Mouse (Mus musculus): Measurements from ENCODE around the gene Nepn. TPM values are rescaled to one million over a fixed set of nuclear protein-coding genes. Genes with fewer than 3 reads are reported as not detected.
"Not testable (repeated sequence)": the region's sequence is repeated elsewhere in the genome, so short reads cannot be mapped to it uniquely, and the experiment has no call there.

The Nepn gene
- total RNA-seq (2022), result not detected

DNA sequence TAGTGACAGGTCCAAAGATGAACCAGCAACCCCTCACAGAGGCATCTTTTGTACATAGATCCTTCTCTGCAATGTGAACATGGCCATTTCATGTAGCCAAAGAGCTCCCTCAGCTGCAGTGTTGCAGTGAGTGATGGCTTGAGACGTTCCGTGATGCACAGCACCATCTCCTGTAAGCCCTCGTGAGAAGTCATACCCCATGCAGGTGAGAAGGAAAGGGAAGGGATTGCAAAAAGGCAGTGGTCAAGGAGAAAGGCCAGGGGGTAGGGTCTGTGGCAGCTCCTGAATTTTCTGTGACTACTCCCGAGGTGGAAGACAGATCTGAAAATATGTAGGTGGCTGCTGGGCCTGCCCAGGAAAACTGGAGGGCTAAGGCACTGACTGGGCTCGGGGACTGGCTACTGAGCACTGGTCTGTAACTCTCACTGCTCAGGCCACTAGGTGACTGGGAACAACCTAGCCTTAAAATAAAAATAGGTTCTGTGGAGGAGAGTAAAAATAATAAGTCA lies at the start of gene Nepn:
TSS of gene Nepn (plus strand) at position 51 of the 509 bp plus-strand sequence.
- DNase-seq, result no peak

DNA sequence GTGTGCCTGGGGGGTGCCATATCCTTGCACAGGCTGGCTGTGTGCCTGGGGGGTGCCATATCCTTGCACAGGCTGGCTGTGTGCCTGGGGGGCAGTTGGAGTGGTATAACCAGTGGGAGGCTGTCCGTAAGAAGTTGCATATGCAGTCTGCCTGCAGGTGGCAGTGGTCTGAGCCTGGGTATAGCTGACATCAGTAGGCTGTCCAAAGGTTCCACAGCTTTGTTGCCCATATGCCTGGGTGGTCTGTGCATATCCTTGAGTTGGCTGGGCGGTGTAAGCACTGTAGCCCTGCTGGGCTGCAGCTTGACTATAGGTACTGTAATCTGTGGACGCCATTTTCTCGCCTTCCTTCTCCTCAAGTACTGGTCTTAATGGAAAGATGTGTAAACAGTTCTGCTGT lies 45.4 kb upstream of the Nepn start:
- DNase-seq, result not testable (repeated sequence)

DNA sequence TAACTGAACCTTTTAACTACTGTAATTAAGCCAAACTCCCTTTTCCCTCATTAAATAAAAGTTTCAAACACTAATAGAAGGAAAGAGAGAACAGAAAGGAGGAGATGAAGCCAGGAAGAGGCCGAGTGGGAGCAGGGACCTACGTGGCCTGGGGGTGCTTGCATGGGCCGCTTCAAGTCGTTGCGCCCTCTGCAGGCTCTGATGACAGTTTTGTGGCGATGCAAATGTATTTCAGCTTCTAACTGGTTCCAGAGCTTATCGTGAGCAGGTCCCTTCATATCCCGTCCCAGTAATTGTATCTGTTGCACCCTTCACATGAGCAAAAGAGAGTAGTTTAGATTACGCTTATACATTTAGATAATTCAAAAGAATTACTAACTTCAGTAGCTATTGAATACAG lies 35.6 kb upstream of the Nepn start:
- no peak for DNase-seq

DNA sequence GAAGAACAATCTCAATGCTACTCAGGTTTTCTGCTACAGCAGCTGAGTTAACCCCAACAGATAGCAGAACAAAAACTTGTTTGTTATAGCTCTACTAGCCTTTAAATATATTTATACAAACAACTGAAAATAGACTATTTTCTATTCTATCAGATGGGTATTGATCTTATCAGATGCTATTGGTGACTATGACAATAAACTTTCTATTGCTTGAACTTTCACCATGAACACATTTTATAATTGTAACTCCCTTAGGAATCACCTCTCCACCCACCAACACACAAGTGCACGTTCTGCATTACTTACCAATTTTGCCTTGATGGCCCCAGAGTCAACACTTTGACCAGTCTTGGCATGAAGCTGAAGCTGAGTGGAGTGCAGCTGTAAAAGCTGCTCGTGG lies 30.3 kb upstream of the Nepn start, which contains the start of gene Gm26741:
TSS of gene Gm26741 (plus strand) at position 301 of the 400 bp plus-strand sequence.
- DNase-seq, result no peak

DNA sequence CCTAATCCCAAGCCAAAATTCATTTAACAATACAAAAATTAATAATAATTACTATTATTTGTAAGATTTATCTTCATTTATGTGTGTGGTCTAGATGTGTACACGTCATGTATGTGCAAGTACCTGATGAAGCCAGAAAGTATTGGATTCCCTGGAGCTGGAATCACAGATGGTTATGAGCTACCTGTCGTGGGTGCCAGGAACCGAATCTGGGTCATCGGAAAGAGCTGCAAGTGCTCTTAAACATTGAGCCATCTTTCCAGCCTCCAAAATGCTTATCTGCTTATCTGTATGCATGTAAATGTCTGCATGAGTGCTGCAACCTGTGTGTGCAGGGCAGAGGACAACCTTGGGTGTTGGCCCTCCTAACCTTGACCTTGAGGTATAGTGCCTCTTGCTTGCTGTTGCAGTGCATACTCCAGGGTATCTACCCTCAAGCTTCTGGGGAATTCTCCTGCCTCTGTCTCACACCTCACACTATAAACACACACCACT lies 28.5 kb upstream of the Nepn start:
- DNase-seq, result no peak

DNA sequence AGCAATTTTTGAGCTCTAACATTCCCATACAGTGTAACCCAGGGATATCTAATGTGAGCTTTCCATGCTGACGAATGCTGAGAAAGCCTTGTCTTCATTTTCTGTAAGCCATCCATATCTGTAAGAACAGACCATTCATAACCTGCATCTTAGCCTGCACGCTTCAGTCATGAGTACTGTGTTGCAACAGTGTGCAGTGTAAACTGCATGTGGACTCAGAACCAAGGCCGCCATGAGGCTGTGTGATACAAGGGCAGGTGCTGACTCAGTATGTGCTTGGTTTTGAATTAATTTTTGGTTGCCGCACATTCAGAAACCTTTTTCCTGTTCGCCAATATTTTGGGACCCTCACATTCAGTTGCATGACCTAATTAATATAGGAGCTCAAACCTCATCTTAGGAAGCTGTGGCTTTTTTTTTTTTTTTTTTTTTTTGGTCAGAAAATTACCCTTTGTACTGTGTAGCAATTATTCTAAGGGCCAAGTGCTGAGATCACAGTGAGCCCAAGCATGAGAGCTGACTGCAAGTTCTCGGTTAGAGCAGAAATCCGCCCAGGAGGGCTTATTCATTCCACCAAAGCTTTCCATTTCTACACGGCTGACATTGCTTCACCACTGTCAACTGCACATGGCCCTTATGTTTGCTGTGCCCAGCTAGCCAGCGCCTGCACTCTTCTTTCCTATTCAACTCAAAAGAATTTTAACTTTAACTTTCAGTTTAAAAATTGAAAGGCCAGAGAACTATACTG lies 27.7 kb upstream of the Nepn start:
- DNase-seq, result no peak

DNA sequence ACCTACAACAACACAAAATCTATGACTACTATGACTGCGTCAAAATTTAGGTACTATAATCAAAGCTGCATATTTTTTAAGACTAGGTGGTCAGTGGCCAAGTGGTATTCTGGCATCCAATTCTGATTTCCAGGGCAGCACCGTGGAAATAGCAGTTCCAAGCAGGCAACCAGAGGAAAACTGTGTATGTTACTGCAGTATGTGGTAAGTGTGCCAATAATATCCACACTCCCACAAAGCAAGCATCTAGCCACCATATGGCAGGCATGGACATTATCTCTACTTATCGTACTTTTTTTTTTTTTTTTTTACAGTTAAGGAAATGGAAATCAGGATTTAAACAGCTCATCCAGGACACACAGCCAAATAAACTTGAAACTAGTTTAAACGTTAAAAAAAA lies 20.4 kb upstream of the Nepn start:
- DNase-seq, result no peak

DNA sequence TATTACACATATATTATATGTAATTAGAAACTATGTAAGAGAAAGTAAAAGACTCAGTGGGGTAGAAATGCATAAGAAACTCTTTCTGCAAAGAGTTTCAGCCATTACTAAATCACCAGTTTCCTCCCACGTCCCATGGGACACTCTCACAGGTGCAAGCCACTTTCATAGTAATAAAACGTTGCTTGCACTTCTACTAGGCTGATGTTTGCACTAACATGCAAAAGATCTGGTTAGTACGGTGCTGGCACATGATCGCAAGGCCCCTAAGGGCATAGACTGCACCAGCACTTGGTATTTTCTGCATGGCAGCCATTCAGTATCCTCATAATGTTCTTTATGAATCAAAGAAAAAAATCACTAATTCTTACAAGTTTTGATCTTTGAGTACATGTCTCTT lies 14.9 kb upstream of the Nepn start:
- no peak for DNase-seq

DNA sequence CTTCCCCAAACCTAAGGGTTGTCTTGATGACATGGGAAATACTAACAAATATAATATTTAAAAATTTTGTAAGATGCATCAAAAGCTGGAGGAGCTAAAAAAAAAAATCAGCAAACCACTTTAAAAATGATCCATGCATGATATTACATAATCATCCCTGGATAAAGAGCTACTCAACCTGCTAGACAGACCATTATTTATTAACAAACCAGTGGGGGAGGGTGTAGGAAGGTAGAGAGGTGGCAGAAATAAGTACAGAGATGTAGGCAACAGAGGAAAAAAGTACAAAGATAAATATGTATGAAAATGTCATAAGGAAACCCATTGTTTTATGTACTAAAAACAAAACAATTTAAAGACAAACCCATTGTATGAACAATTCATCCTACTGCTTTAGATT lies 14.1 kb upstream of the Nepn start:
- no peak for DNase-seq

DNA sequence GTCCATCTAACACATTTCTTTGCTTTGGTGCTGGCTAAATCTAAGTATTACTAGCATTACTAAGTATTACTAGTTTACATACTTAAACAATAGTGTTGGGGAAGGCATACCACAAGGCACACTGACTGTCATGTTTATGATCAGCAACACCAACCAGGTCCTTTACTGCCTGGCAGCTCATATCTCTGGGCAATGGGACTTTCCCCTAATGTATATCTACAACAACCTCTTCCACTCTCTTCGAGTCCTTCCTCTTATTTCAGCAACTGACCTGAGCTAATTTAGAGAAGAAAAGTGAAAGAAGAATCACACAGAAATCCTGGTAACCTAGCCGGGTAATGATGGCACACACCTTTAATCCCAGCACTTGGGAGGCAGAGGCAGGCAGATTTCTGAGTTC lies 12.3 kb upstream of the Nepn start:
- no peak for DNase-seq

DNA sequence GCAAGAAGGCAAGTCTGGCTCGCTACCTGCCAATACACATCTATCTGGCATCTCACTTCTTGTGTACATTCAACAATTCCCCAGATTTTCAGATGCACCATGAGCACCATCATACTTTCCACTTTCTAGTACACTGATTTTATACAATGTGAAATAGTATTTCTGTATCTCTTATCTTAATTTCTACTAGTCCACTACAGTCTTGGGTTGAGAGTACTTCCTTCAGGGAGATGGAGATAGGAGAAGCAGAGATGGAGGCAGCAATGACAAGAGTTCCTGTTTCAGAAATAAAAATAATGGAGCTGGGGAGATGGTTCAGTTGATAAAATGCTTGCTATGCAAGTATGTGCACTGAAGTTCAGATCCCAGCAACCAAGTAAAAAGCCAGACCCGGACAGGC lies 11.0 kb upstream of the Nepn start:
- no peak for DNase-seq

DNA sequence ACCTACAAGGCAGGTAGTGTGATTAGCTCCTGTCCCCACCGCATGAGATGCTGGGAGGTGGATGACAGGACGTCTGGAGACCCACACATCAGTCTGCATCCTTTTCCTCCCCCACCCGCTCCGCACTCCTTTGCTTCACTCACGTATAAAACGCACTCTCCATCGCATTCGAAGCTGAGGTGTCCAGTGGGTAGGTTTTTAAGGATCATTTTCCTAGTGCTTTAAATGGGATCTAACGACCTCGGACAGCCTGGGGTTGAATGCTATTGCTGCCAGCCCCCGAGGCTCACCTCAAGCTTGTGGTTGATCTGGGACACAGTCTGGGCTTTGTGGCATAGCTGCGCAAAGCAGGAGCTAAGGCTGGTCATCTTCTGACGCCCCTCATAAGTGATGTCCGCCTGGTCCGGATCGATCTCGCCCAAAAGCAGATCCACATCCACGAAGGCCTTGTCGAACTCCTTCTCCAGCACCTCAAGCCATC lies 7.4 kb upstream of the Nepn start:
- DNase-seq, result no peak

DNA sequence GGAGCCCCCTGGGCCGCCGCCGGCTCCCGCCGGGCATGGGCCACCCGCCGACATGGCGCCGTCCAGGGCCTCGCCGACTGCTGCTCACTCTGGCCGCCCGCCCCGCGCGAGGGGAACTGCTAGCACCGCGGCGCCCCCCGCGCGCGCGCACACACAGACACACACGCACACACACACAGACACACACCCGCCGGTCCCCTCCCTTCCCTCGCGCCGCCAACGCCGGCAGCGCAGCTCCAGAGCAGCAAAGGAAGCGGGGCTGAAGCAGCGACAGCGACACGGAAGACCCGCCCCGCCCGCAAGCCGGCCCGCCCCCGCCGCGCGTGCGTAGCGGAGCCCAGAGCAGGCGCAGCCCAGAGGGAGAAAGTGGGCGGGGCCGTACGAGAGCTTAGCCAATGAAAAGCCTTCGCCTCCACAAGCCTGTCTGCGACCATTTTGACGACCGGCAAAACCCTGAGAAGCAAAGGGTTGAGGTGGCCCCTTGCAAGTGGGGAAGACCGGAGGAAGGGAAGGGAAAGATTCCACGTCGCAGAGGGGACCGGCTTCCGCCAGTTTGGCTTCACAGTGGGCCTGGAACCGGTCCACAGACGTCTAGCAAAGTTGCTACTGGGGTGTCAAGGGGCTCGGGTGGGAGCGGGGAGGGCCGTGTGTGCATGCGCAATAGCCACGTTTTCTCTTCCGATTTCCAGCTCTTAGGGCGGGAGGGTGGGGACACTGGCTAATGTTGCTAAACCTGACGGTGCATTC lies 6.8 kb upstream of the Nepn start, which contains the start of gene Gopc:
TSS of gene Gopc (minus strand) at position 280 of the 747 bp plus-strand sequence.
- DNase-seq, result peak; percentile 95

DNA sequence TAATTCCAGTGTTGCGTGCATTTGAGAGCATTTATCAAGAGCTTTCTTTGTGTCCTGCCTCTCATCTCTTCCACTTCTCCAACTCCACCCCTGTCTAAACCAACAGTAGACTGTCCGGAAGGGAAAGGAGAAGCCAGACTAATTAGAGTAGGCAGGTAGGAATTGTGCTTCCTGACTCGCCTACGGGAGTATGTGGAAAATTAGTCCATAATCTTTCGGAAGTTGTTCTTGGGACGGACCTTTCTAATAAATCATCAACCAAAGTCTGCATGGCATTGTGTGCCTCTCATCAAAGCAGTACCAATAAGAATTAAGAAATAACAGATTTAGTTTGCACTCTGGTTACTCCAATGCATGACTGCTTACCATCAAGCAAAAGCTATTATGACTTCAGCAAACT lies 5.8 kb upstream of the Nepn start:
- no peak for DNase-seq

DNA sequence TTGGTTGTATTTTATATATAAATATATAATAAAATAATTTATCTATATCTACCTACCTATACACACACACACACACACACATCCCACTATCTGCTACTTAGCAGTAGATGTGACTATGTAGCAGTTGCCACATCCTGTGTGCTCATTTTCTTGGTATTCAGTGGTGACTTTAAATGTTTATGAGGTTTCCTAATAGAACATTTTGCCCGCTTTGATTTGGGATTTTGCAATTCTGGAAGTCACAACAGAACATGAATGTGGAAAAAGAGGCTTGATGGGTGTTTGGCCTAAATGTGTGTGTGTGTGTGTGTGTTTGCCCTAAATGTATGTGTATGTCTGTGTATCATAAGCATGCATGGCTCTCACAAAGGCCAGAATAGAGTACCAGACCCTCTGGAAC lies 5.2 kb upstream of the Nepn start:
- no peak for DNase-seq

DNA sequence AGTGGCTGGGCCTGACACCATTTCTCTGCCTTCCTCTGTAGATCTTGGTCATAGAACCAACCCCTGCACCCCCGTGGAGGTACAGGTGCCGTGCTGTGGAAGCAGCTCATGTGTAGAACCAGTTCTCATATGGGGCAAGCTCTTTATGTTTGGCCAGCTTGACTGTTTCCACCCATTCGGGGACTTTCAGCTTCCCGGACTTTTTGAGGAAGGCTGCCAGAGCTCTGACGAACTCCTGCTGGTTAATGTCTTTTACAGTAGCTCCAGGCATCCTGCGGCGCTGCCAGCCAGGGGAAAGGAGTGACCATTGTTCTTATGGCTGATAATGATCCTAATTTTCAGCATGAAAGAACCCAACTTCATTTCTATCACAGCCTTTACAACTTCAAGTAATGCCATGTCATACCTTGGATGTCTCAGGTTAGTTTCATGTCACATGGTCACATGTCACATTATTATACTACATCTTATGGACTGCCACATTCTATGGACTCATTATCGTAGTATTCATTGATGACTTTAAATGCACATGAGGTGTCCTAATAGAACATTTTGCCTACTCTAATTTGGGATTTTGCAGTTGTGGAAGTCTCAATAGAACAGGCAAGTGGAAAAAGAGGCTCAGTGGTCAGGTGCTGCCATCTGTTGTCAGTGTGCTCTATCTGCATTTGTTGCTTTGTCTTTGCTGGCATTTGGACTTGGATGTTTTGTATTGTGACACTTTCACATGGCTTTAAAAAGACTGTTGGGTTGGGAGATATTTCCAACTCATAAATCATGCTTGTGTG lies 3.8 kb upstream of the Nepn start:
- peak; percentile 19 for DNase-seq

DNA sequence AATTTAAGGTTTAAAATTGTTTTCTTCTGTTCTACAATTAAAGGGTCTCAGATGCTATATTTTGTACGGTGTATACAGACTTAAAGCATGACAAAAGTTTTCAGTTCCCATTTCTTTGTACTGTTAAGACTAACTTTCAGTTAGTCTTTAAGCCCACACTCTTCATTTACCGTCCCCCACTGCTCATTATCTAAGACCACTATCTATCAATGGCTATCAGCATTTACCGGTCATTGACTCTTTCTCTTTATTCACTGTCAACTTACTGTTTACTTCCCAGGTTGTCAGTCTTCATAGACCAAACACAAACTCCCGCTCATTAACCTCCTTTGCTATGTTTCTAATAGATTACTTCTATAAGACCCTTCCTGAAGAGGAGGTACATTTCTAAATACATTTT lies 1.6 kb upstream of the Nepn start:
- no peak for DNase-seq

DNA sequence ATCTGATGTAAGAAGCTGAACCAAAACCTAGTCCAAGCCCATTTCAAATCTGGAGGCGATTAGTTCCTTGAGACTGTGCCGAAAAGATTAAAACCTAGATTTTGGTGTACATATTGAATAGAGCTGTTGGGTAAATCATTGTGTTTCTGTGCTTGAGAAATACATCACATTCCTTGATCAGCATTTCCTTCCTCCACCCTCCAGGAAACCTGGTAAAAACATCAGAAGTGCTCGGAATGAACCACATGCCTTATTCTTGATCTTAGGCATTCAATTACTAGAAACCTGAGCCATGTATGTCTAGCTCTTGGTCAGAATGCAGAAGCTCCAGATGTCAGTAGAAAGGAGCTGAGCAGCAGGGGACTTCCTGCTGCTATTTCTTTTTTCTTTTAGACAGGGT lies 666 bp downstream of the Nepn start:
- no peak for DNase-seq

DNA sequence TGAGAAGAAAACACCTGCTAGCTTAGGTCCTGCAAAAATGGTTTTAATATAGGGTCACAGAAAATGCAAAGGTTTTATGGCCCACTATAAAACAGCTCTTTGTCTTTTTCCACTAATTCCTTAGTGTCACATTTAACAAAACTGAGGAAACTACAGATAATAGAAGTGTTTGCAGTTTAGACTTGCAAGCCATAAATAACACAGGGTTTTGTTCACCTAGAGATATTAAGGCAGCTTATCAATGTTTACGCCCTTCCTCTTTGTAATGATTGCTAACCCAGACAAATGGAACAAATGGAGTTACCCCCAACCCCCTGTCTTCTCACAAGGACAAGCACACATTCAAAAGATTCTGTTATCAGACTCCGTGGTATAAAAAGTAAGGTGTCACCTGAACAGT lies 2.4 kb downstream of the Nepn start:
- DNase-seq, result no peak

DNA sequence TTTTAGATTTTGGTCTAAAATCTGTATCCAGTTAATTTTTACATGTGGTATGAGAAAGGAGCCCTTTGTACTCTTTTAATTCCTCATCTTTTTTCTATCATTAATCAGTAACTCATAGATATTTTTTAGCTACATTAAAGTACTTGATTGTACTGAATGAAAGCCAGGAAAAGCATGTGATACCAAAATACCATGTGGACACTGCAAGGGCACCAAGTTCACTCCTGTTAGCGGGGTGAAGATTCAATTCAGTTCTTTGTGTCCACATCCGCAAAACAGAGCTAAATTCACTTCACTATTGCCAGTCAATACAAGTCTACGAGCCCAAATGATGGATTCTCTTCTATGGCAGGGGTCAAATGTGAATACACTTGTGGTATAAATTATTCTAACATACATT lies 7.9 kb downstream of the Nepn start:
- DNase-seq, result no peak

DNA sequence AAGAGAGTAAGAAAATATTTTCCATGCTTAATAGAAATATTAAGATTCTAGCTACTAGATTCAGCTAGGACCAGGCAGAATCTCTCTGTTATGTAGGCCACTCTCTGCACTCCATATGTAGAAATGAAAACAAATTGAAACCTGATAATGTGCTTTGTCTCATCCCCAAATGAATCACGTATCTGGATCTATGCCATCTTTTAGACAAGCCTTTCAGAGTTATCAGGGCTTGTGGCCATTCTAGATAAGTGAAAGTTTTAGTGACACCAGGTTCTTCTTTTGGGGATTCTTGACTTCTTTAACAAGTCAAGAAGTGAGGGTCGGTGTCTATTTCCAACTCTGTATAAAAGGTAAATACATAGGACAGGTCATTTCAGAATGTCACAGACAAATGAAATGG lies 9.9 kb downstream of the Nepn start:
- no peak for DNase-seq

DNA sequence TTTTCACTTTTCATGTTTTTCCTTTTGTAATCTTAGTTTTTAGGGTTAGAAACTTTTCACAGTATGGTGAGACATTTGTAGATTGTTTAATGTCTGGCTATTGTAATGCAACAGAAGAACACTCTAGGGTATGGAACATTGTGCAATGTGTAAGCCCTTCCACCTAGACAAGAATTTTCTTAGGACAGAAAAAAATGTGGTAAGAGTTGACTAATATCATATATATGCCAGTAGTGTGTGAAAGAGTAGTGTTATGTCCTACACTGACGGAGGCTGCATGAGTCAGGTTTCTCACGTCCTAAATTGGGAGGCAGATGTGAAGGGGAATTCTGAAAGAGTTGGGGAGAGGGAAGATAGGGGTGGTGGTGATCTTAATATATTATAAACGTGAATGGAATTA lies 10.9 kb downstream of the Nepn start:
- no peak for DNase-seq

DNA sequence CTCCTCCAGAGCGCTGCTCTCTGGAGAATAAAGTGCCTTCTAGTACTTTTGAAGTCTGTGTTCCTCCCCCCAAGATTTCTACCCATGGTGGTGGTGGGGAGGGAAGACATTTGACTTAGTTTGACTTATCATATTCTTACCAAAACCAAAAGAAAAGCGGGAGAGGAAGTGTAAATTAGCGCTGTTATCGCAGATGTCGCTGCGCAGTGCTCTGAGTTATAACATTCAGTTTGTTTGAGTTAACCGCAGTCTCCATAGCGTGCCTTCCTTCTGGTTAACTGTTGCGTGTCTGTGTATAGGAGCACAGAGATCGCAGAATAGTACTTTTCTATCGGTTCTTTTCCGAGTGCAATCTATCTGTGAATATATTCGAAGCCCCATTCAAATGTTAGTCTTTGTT lies 16.4 kb downstream of the Nepn start:
- DNase-seq, result no peak

Data from adrenal gland, adult 8-10 months (tissue).